Mouse (Mus musculus): ENCODE measurements around the gene Hacl1.

Hacl1 gene

DNA sequence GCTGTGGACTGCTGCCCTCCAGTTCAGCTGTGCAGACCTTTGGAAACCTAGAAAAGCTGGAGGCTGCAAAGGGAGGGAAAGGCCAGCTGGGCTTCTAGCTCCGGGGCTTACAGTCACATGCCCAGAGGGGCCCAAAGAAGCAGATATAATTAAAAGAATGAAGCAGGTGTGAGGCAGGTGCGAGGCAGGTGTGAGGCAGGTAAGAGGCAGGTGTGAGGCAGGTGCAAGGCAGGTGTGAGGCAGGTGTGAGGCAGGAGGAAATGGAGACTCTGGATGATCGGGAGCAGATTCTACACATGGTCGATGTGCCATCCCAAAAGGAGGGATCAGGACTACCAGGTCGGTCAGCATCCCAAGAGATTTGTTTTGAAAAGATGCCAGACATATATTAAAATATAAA, 69.7 kb downstream of the Hacl1 start:
- DNase-seq, result no peak

DNA sequence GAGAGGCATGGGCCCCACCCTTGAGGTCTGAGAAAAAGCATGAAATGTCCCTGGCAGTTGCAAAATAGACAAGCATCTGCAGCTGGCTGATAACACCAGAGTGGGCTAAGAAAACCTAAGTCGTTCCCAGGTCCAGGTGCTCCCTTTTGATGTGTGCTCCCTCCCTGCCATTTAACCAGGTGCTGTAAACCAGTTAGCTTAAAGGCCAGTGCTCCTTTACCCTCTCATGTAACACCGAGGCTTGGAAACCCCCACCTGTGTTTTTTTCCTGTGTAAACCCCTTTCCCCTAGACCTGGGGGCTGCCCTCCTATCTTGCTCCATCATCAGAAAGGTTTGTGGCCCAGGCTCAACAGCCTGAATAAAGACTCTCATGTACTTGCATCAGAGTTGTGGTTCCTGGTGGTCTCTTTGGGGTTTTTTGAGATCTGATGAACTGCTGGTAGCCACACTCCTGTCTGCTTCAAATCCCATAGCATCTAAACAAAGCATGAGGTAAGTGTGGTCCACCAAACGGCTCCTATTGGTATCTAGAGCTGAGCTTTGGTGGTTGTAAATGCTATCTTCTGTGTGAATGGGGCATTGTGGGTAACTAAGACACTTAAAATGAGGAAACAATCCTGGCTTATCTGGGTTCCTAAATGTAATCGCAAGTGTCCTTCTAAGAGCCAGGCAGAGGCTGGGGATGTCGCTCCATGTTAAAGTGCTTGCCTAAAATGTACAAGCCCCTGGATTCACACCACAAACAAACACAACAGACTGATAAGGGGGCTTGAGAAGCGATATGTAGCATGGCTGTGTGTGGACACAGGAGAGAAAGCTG, 70.7 kb downstream of the Hacl1 start:
- DNase-seq, result no peak

DNA sequence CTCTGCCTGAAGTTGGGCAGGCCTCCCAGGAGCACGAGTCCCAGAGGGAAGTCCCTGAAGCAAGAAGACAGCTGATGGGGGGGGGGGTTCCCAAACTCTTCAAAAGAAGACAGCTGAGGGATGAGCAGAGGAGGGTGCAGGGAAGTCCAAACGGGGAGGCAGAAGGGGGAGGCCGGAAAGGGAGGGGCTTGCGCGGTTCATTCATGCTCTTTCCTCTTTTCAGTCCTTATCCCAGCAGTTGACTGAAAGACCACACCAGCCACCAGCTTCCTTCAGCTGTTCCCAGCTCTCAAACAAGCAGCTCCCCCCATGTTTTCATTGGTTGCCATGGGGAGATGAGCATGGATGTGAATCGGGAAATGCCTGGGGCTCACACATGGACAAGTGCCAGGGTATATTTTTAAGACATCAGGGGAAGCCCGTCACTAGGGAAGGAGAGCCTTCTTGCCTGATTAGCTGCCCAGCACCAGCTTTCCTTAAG, 71.9 kb downstream of the Hacl1 start:
- DNase-seq, result no peak

DNA sequence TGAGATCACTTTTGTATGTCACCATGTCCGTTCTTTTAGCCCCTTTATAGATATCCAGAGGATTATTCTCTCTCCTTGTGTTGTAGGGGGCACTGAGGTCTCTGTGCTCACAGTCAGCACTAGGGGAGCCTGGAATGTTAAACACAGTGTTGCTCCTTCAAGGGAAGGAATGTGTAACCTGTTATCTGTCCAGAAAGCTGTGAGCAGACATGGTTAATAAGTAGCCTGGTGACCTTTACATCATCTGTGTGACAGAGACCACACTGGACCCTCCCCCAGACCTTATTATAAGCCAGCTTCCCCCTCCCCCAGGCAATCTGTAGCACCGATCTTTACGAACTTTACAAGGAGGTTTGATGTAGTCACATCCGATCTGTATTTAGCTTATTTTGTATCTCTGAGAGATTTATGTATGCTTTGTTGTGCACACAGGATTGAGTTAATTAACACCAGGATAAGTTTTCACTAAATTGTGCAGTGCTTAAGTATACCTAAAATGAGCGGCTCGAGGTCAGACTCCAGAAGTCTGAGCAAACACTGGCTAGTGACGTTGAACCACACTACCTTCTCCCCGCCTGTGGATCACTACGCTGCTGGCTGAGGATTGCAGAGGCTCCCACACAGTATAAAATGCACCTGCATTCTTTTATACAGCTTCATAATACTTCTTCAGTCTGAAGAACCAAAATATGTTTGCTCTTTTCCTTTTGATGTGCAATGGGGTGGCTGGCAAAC, 75.4 kb downstream of the Hacl1 start:
- no peak for DNase-seq

DNA sequence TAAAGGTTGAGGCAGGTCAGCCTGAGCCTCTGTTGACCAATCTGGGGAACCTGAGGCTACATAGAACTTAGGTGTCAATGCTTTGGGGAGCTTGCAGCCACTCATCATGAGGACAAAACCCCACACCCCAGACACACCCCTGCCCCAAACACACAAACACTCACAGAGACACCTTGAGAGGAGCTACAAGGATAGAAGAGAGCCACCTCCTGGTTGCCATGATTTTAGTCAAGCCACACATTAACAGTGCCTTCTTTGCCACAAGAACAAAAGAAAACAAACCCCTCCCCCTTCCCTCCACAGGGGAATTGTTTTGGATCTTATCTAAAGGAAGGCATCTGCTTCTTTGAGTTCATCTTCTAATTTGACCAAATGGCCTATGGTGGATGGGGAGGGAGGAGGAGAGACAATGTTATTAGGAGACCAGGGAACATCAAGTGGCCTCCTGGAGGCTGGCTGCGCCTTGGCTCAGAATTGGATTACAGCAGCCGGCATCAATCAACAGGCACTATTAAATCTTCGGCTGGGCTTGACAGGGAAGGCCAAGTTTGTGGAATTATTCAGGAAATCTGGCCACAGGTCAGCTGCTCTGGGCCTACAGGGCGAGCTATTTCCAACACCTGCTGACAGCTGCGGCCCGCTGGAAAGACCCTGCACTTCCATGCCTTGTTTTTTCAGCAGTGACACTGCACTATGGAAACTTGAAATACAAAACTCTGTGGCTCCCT, 76.5 kb downstream of the Hacl1 start:
- no peak for DNase-seq

DNA sequence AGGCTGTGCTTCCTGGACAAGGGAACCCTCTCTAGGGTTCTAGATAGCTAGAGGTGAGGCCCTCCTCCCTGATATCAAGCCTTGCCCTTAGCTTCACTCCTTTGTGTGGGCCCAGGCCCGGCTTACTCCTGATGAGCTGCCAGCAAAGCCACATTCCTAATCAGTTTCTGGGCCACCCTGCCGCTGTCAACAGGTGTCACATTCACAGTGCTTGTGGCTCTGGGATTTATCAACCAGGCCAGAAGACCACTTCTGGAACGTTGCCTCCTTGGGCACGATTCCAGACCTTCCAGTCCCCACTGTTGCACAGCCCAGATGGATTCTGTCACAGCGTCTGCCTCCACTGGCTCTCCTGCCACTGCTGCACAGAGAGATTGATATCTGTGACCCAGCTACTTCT, 80.2 kb downstream of the Hacl1 start:
- DNase-seq, result no peak

DNA sequence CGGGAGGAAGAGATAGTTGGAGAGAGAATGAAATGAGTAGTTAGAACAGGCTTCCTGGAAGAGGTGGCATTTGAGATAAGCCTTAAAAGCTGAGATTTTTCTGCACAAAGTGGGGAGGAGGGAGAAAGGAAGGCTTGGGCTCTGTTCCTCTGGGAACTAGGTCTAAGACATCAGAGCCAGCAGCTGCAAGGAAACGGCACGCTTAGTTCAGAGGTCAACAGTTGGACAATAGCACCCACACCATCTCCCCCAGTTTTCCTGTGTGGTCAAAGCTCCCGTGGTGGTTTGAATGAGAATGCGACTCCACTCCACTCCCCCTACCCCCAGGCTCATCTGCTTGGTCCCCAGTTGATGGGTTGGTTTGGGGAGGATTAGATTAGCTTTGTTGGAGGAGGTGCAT, 81.9 kb downstream of the Hacl1 start:
- DNase-seq, result no peak

DNA sequence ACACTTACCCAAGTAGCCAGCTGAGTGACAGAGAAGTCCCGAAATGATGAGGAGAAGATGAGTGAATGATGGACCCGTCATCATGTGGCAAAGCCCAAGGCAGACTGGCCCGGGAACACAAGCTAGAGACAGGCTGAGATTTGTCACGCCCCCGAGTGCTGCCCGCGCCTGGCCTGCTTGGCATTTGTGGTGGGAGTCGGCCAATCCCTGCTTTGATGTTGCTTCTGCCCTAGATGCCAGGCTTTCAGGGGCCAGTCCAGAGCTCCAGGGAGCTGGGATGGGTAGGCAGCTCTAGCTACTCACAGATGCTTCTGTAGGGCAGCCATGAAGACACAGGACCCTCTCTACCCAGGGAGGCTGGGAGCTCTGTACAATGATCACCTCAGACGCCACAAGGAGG, 83.3 kb downstream of the Hacl1 start:
- DNase-seq, result no peak

DNA sequence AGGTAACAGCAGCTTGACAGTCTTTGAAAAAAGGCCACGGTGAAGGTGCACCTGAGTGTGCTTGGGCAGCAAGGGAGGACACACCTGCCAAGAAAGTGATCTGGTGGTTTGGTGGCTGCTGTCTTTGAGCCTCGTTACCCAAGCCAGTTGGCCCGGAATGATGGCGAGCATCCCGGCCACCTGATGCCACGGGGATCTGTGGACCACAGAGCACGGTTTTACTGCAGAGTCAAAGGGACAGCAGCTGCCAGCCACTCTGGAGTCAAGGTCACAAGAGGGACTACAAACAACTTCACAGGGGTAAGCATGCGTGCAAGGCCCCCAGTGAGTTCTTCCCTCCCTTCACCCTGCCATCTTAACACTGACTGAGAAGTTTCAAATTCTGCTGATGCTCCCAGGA, 83.8 kb downstream of the Hacl1 start:
- peak; percentile 38 for DNase-seq

DNA sequence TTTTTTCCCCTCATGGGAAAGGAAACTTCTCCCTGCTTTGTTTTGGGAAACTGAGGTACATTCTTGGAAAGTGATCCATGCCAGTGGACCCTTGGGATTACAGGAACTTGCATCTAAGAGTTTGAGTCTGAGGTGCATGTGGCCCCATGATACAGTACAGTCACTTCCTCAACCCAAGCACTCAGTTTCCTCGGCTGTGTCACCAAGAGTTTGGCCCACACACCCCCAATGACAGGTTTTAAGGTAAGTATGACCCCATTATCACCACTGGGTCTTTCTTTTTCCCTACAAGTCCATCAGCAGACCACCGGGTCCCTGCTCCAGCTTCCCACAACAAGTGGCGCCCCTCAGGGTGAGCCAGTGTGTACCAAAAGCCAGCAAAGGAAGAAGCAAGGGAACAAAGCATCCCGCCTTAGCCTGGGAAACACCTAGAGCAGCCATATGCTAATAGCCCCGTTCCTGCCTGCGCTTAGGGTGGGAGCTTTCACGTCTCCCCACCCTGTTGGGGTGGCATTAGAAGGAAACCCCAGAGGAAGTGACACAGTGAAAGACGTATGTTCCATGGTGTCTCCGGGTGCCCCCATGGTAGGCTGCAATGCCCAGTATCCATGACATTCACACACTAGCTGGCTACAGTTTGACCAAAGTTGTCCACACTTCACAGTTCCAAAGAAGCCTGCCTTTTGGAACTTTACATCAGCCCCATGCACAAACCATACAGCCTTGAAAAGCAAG, 84.4 kb downstream of the Hacl1 start:
- no peak for DNase-seq

DNA sequence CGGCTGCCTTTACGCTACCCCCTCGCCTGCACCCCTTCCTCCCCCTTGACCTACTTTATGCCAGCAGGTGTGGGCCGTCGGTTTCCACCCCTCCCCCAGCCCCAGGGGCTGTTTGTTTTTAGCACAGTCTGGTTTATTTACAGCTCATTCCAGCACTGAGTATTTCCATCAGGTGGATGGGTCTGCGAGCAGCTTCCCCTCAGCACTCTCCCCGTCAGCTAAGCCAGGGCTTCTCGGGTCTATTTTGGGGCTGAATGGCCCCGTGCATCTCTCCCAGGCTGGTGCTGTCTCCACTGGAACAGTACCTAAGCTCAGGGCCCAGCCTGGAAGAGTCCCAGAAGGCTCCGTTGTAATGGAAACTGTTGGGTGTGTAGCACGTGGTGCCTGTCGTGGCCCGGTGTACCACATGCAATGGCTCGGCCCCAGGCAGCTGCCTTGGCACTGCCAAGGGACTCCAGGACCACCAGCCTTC, 85.1 kb downstream of the Hacl1 start:
- DNase-seq, result no peak

DNA sequence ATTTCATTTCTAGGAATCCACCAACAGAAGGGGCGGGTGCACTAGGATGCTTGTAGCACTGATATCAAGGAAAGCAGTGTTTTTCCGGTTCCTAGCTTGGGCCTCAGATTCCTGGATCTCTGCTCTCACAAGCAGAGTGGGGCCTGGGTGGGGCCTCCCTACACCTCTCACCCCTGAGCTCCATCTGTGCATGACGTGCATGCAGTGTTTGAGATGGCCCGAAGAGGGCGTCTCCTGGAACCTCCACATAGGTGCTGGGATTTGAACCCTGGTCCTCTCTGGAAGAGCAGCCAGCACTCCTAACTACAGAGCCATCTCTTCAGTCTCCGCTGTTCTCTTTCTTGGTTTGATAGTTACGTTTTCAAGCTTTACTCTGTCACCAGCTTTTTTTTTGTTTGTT, 86.1 kb downstream of the Hacl1 start:
- DNase-seq, result no peak
